Mouse (Mus musculus): Measurements from ENCODE around the gene Psme3. TPM values are rescaled to one million over a fixed set of nuclear protein-coding genes. Genes with fewer than 3 reads are reported as not detected.

The Psme3 gene
- polyA plus RNA-seq, 1 experiment from 2014 or later = 129 TPM

GRCm38 (mm10) chr11:101364531-101364931 is 48.5 kb downstream of the Psme3 start:
- H3K27me3 ChIP-seq = no peaks in the 10 kb centered on the region
- H3K4me2 ChIP-seq (replicated peaks) = no peak overlapping the region
- 93% methylated on average over 5 of the region's 5 CpGs for WGBS
- no peak for ATAC-seq (replicated peaks)
- H3K9ac ChIP-seq (replicated peaks) = no peak overlapping the region
- H3K4me1 ChIP-seq = no peaks in the 10 kb centered on the region
- H3K36me3 ChIP-seq = no peaks in the 10 kb centered on the region
- no peaks in the 10 kb centered on the region for H3K9me3 ChIP-seq
- H3K4me3 ChIP-seq = no peak overlapping the region
- H3K27ac ChIP-seq (replicated peaks) = no peak overlapping the region

- Histone ChIP-seq H3K4me2 (replicated peaks) (no peak within 1 kb of the TSS), H3K27me3 (no peaks in the 10 kb centered on the region), H3K27ac (replicated peaks) (no peak within 1 kb of the TSS), H3K36me3 (no peaks in the 10 kb centered on the region), H3K4me1 (no peaks in the 10 kb centered on the region), H3K9ac (replicated peaks) (no peak within 1 kb of the TSS), H3K4me3 (no peak within 1 kb of the TSS), H3K9me3 (no peaks in the 10 kb centered on the region)
- ATAC-seq (replicated peaks) = no peak
- WGBS = 88% methylated on average over 8 of the region's 8 CpGs
Observed at GRCm38 (mm10) chr11:101367326-101367935, 51.4 kb downstream of the Psme3 start, which contains the start of gene G6pc. Gene G6pc (plus strand): TSS chr11:101367561.

GRCm38 (mm10) chr11:101370141-101370540 is 54.1 kb downstream of the Psme3 start:
- no peaks in the 10 kb centered on the region for H3K9me3 ChIP-seq
- no peak for ATAC-seq (replicated peaks)
- 75% methylated on average over 5 of the region's 5 CpGs for WGBS
- no peak overlapping the region for H3K9ac ChIP-seq (replicated peaks)
- no peaks in the 10 kb centered on the region for H3K4me1 ChIP-seq
- H3K27ac ChIP-seq (replicated peaks) = no peak overlapping the region
- no peak overlapping the region for H3K4me3 ChIP-seq
- H3K27me3 ChIP-seq = no peaks in the 10 kb centered on the region
- H3K4me2 ChIP-seq (replicated peaks) = no peak overlapping the region
- no peaks in the 10 kb centered on the region for H3K36me3 ChIP-seq

Small RNA genes lying within 50 kb of the gene (microRNA-seq; reads per million reads assigned to microRNA genes)
- not detected for gene Gm25593

Other genes with a start within 250 kb of the Psme3 start
- 7.9 and 8.1 TPM in 2 replicates for gene Naglu, start 246.2 kb upstream of the Psme3 start, polyA plus RNA-seq (2015; fragmentation: Nextera tagmentation; extraction: Ambion mirVana)
- gene Hsd17b1, start 237.8 kb upstream of the Psme3 start, polyA plus RNA-seq (2015; fragmentation: Nextera tagmentation; extraction: Ambion mirVana) = 0.17 and 0.27 TPM in 2 replicates
- gene Coasy, start 233.6 kb upstream of the Psme3 start, polyA plus RNA-seq (2015; fragmentation: Nextera tagmentation; extraction: Ambion mirVana) = 47.8 and 52.7 TPM in 2 replicates
- gene Mlx, start 228.9 kb upstream of the Psme3 start, polyA plus RNA-seq (2015; fragmentation: Nextera tagmentation; extraction: Ambion mirVana) = 92.9 and 96.5 TPM in 2 replicates
- 40.5 and 45.0 TPM in 2 replicates for gene Psmc3ip, start 220.8 kb upstream of the Psme3 start, polyA plus RNA-seq (2015; fragmentation: Nextera tagmentation; extraction: Ambion mirVana)
- 25.1 and 27.7 TPM in 2 replicates for gene Retreg3, start 196.3 kb upstream of the Psme3 start, polyA plus RNA-seq (2015; fragmentation: Nextera tagmentation; extraction: Ambion mirVana)
- 96.1 and 97.7 TPM in 2 replicates for gene Tubg1, start 196.3 kb upstream of the Psme3 start, polyA plus RNA-seq (2015; fragmentation: Nextera tagmentation; extraction: Ambion mirVana)
- 31.2 and 32.8 TPM in 2 replicates for gene Tubg2, start 160.3 kb upstream of the Psme3 start, polyA plus RNA-seq (2015; fragmentation: Nextera tagmentation; extraction: Ambion mirVana)
- gene Cntnap1, start 145.7 kb upstream of the Psme3 start, polyA plus RNA-seq (2015; fragmentation: Nextera tagmentation; extraction: Ambion mirVana) = 0.77 and 0.98 TPM in 2 replicates
- 5.8 and 6.5 TPM in 2 replicates for gene Plekhh3, start 144.9 kb upstream of the Psme3 start, polyA plus RNA-seq (2015; fragmentation: Nextera tagmentation; extraction: Ambion mirVana)
- gene Ccr10, start 140.8 kb upstream of the Psme3 start, polyA plus RNA-seq (2015; fragmentation: Nextera tagmentation; extraction: Ambion mirVana) = 0.14 and 0.19 TPM in 2 replicates
- gene Ezh1, start 89.8 kb upstream of the Psme3 start, polyA plus RNA-seq (2015; fragmentation: Nextera tagmentation; extraction: Ambion mirVana) = 19.6 and 21.4 TPM in 2 replicates
- gene Ramp2, start 70.2 kb upstream of the Psme3 start, polyA plus RNA-seq (2015; fragmentation: Nextera tagmentation; extraction: Ambion mirVana) = 53.4 and 61.3 TPM in 2 replicates
- 87.7 and 92.9 TPM in 2 replicates for gene Vps25, start 62.5 kb upstream of the Psme3 start, polyA plus RNA-seq (2015; fragmentation: Nextera tagmentation; extraction: Ambion mirVana)
- gene Wnk4, start 55.6 kb upstream of the Psme3 start, polyA plus RNA-seq (2015; fragmentation: Nextera tagmentation; extraction: Ambion mirVana) = 4.8 and 5.5 TPM in 2 replicates
- gene Cntd1, start 37.2 kb upstream of the Psme3 start, polyA plus RNA-seq (2015; fragmentation: Nextera tagmentation; extraction: Ambion mirVana) = 1.4 and 1.5 TPM in 2 replicates
- gene Coa3, start 37.1 kb upstream of the Psme3 start, polyA plus RNA-seq (2015; fragmentation: Nextera tagmentation; extraction: Ambion mirVana) = 208 and 211 TPM in 2 replicates
- 186 and 200 TPM in 2 replicates for gene Becn1, start 13.9 kb upstream of the Psme3 start, polyA plus RNA-seq (2015; fragmentation: Nextera tagmentation; extraction: Ambion mirVana)
- gene Aoc2, start 8.8 kb downstream of the Psme3 start, polyA plus RNA-seq (2015; fragmentation: Nextera tagmentation; extraction: Ambion mirVana) = 2.1 and 2.2 TPM in 2 replicates
- gene Aoc3, start 14.4 kb downstream of the Psme3 start, polyA plus RNA-seq (2015; fragmentation: Nextera tagmentation; extraction: Ambion mirVana) = 0.05 TPM in 1 of 2 replicates, not detected in the other
- gene G6pc, start 51.3 kb downstream of the Psme3 start, polyA plus RNA-seq (2015; fragmentation: Nextera tagmentation; extraction: Ambion mirVana) = not detected in 2 replicates
- 90.2 and 98.7 TPM in 2 replicates for gene Aarsd1, start 101.4 kb downstream of the Psme3 start, polyA plus RNA-seq (2015; fragmentation: Nextera tagmentation; extraction: Ambion mirVana)
- 6.3 and 7.3 TPM in 2 replicates for gene Gm27029, start 108.6 kb downstream of the Psme3 start, polyA plus RNA-seq (2015; fragmentation: Nextera tagmentation; extraction: Ambion mirVana)
- 31.7 and 32.2 TPM in 2 replicates for gene Rundc1, start 108.9 kb downstream of the Psme3 start, polyA plus RNA-seq (2015; fragmentation: Nextera tagmentation; extraction: Ambion mirVana)
- 1.0 and 1.7 TPM in 2 replicates for gene Ptges3l, start 109.1 kb downstream of the Psme3 start, polyA plus RNA-seq (2015; fragmentation: Nextera tagmentation; extraction: Ambion mirVana)
- gene Rpl27, start 126.1 kb downstream of the Psme3 start, polyA plus RNA-seq (2015; fragmentation: Nextera tagmentation; extraction: Ambion mirVana) = 267 and 285 TPM in 2 replicates
- 2.4 and 3.2 TPM in 2 replicates for gene Ifi35, start 132.2 kb downstream of the Psme3 start, polyA plus RNA-seq (2015; fragmentation: Nextera tagmentation; extraction: Ambion mirVana)
- 121 and 142 TPM in 2 replicates for gene Rnd2, start 148.8 kb downstream of the Psme3 start, polyA plus RNA-seq (2015; fragmentation: Nextera tagmentation; extraction: Ambion mirVana)
- 77.1 and 79.8 TPM in 2 replicates for gene Vat1, start 150.0 kb downstream of the Psme3 start, polyA plus RNA-seq (2015; fragmentation: Nextera tagmentation; extraction: Ambion mirVana)
- gene Brca1, start 235.7 kb downstream of the Psme3 start, polyA plus RNA-seq (2015; fragmentation: Nextera tagmentation; extraction: Ambion mirVana) = 5.6 and 7.1 TPM in 2 replicates
- 116 and 130 TPM in 2 replicates for gene Nbr1, start 235.9 kb downstream of the Psme3 start, polyA plus RNA-seq (2015; fragmentation: Nextera tagmentation; extraction: Ambion mirVana)